Mouse (Mus musculus): ENCODE results near the gene 1110051M20Rik.
"Not testable (repeated sequence)": the region's sequence is repeated elsewhere in the genome, so short reads cannot be mapped to it uniquely, and the experiment has no call there.

The 1110051M20Rik gene

DNA sequence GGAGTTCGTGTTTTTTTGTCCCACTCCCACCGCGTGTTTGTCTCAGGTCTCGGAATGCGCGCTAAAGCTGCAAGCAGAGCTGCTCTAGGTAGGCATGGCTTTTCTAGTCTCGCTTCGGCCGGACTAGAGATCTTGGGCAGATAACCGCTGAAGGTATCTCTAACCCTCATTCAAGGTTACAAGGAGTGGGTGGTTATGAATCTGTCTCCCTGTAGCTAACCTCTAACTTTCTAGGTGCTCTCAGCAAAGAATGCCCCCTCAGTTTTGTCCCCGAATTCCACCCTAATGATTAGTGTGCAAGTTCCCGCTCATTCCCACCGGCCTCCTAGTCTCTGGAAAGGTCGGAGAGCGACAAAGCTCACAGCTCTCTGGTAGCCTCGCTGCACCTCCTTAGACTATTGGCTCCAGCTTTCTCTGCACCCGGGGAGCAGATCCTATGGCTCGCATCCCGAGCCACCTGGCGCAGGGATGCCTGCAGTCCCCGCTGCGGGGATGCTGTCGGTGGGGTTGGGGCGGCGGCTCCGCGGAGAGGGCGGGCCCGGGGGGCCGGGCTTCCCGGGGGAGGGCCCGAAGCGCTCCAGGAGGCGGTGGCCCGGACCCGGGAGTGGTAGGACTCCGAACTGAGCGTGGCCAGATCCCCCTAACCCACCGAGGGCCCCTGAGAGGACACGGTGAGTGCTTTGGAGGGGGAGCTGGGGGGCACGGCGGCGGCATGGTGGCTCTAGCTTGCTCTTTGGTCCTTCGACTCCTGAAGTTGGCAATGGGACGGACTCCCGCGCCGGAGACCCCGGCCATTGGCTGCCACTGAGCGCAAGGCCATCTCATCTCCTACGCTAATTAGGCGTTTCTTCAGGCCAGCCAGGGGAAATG is 188.0 kb downstream of the 1110051M20Rik start:
- peak; percentile 59 for DNase-seq

DNA sequence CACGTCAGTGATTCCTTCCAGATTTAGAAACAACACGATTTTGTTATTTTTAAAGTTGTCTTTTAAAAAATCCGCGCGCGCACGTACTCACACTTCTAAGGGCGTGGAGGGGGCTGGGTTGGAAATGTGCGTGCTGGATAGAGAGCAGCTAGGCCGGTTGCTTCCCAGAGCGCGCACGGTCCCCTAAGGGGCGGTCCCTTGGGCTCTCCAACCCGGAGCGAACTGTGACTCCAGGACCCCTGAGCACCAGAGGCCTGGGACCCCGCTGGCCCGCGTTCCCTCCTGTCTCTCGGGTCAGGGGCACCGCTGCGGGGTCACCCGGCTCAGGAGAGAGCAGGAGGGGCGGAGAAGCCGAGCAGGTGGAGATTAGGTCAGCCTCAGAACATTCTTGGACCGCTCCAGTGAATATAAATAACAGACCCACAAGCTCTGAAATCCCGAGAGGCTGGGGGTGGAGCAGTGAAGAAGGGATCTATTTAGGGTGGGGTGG is 188.8 kb downstream of the 1110051M20Rik start, which contains the start of gene Pacsin3:
Gene Pacsin3 (plus strand): TSS at position 294 of the 490 bp plus-strand sequence.
- DNase-seq: peak; percentile 65

DNA sequence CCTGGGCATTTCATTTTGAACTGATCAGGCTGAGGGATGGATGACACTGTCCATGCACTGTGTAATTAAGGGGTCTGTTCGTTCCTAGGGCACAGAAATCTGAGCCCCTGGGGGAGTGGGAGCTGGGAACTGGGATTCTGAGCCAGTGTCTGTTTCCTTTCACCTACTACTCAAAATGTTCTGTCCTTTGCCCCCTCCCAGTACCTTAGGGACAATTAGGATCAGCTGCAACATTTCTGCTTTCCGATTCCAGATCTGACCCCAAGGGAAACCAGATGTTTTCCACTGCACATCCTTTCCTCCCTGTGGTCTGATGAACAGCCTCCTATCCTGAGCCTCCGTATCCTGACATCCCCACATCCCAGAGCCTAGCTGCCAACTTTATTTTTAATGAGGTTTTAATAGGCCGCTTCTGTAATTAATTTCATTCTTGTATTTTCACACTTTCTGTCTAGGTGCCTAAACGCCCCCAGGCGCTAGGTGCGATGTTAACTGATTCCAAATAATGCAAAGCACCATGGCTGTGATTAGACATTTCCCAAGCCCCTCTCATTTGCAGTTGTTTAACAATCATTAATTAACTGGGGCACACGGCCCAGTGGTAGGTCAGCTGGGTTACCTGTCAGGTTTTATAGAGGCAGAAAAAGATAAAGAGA is 189.7 kb downstream of the 1110051M20Rik start:
- DNase-seq: no peak

DNA sequence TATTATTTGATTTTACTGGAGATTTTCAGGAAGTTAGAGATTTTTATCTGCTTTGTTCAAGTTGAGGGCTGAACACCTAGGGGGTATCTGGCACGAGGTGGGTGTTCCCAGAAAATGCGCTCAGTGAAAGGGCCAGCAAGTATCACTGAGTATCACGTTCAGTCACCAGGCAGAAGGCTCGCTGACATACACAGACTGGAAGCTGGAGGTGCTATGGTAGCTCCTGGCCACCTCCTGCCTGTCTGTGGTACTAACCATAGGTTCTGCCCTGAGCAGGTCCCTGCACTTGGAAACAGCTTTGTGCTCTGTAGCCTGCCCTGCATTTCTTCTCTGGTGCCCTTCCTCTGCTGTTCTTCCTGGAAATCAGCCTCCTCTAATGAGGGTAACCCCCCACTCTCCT is 192.0 kb downstream of the 1110051M20Rik start:
- no peak for DNase-seq

DNA sequence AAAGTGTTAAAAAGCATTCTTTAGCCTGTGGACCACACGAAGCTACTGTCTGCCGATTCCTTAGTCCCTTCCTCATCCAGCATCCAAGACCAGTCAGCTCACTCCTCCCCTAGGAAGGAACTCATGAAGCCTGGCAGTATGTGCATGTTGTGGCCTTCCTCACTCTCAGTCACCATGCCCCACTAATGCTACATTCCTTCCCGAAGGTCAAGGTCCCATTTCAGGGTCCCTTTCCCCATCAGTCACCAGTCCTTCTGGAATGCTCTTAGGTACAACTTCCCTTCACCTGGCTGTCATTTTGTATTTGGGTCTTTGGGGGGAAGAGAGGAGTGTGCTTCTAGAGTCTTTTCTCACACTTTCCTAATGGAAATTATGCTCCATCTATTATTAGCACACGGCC is 192.5 kb downstream of the 1110051M20Rik start:
- no peak for DNase-seq

DNA sequence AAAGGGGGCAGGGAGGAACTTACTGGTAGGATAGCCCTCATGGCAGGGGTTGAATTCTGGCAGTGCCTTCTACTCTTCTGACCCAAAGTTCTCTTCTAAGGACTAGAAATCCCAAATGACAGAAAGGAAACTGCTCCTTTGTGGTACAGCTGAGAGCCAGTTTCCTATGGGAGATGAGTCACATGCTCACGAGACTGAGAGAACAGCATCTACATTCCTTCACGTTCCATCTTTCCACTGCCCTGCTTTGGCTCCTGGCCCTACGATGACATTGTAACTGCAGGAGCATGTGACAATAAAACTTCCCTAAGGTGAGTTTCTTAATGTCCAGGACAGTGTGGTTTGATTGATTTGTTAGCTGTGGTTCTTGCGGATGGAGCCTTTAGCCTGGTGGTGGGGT is 196.1 kb downstream of the 1110051M20Rik start:
- DNase-seq: no peak

DNA sequence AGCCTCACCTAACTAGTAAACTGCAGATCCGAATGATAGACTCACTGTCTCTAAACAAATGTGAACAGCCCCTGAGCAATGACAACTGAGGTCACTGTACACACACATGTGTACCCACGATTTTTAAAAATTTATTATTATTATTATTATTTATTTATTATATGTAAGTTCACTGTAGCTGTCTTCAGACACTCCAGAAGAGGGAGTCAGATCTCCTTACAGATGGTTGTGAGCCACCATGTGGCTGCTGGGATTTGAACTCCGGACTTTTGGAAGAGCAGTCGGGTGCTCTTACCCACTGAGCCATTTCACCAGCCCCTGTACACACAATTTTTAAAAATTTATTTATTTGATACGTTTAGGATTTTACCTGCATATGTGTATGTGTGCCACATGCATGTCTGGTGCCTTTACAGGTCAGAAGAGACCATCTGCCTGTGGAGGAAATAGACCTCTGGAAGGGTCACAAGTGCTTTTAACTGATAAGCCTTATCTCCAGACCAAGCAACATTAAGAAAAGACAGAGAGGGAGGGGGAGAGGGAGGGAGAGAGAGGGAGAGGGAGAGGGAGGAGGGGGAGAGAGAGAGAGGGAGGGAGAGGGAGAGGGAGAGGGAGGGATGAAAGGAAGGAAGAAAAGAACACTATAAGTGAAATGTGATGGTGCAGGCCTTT is 199.8 kb downstream of the 1110051M20Rik start:
- no peak for DNase-seq

DNA sequence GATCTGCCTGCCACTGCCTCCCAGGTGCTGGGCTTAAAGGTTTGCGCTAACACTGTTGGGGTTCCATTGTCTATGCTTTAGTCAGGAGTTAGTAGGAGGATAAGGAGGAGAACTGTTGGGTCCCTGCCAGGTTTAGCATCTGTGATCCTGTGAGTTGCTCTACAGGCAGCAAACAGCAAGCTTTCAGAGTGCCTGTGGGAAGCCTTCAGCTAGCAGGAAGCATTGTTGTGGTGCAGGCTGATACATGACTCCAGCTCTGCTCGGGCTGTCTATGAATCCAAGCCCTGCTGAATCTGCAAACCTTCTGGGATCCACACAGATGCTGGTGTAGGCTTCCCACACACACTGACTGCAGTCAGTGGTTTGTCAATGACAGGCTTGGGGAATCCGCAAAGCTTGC is 201.1 kb downstream of the 1110051M20Rik start:
- peak; percentile 51 for DNase-seq

DNA sequence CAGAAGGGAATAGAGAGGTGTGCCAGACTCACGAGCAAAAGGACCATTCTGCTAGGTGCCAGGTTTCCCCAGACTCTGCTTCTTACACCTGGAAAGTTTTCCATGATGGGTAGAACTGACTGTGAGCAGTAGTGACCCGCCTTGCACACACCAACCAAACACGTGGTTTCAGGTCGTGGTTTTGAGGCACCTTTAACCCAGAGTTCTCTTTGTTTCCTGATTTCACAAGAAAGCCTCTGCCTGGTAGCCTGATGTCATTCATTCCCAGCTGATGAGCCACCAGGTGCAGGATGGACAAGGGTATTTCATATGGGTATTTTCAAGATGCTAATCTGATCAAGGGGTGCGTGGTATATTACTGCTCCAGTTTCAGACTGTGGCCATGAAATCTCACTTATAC is 202.0 kb downstream of the 1110051M20Rik start:
- no peak for DNase-seq

DNA sequence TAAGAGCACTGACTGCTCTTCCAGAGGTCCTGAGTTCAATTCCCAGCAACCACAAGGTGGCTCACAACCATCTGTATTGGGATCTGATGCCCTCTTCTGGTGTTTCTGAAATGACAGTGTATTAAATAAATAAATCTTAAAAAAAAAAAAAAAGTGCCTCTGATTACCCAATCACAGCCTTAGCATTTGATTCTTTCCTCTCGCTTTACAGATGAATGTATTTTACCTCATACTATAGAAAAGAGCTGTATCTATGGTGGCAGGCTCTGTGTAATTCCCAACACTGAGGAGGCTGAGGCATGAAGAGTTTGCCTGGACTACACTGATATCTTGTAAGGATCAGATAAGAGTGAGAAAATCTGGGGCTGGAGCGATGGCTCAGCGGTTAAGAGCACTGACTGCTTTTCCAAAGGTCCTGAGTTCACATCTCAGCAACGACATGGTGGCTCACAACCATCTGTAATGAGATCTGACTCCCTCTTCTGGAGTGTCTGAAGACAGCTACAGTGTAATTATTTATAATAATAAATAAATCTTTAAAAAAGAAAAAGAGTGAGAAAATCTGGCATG is 206.9 kb downstream of the 1110051M20Rik start:
- DNase-seq: not testable (repeated sequence)

DNA sequence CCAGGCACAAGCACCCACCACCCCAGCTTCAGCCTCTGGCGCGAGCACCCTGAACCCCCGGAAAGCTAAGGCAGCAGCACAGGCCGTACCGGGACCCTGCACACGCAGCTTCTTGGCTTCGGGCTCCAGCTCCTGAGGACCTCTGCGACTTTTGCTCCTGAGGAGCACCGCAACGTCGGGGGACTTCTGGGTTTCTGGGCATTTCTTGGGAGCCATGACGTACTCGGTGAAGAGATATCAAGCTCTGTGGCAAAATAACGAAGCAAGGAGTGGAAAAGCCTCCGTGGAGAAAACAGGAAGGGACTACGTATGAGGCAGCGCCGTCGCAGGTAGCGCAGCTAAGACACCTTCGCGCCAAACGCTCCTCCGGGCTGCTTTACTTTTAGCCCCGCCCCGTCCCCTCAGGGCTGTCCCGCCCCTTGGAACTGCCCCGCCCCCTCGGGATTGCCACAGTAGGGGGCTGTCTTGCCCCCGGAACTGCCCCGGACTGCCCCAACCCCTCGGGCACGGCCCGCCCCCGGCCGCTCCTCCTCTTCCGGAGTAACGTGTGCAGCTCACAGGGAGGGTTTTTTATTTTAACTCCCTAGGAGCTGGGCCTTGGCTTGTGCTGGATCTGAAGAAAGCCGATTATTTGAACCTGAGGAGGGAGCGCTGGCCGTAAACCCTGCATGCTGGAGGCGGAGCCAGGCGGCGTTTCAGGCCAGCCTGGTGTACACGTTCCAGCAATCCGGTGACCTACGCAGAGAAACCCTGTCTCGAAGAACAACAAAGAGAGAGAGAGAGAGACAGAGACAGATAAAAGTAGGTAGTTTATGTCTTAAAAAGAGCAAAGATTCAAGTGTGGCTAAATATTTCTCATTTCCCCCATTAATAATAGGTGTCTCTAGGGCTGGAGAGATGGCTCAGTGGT is 207.6 kb downstream of the 1110051M20Rik start, which contains the start of gene Ddb2:
Gene Ddb2 (minus strand): TSS at position 382 of the 910 bp plus-strand sequence.
- DNase-seq: peak; percentile 93

DNA sequence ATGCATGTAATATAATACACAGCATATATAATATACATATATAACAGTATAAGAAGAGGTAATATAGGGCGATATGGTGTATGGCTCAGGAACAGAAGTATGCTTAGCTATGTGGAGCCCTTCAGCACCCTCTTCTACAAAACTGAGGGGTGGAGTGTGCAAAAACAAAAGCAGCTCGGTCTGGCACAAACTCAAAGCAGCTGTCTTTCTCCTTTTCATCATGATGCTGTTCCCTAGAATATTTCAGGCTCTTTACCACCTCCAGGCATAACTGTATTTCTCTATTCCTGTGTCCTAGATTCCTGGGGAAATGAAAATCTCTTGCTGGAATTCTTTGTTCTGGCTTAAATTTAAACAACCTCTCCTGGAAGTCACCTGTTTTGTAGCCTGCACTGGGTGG is 214.8 kb downstream of the 1110051M20Rik start:
- DNase-seq: no peak

Data from right cerebral cortex, postnatal 14 days (tissue).